Mouse (Mus musculus) thymus, adult 2 months (tissue): ENCODE data around the gene Sirt4. TPM values are rescaled to one million over a fixed set of nuclear protein-coding genes. Genes with fewer than 3 reads are reported as not detected.

ENCODE experiments used
- DNase-seq: peaks from one replicate; pipeline ENCODE4 v3.0.0; 2021
- H3K27ac ChIP-seq: fragments of 200-500 bp; 2 replicates; pipeline ENCODE4 v1.5.1; 2012; ENCODE audit warnings: low read length, control low read depth; ENCODE audit not compliant: control insufficient read depth, insufficient read depth
- H3K27me3 ChIP-seq: fragments of 200-500 bp; 2 replicates; pipeline ENCODE4 v1.6.1; 2012; ENCODE audit warnings: mild to moderate bottlenecking, low read length, moderate library complexity, mixed read lengths; ENCODE audit not compliant: control insufficient read depth, insufficient read depth
- H3K36me3 ChIP-seq: fragments of 200-500 bp; 2 replicates; pipeline ENCODE4 v1.6.1; 2012; ENCODE audit warnings: mild to moderate bottlenecking, low read length, moderate library complexity; ENCODE audit not compliant: control insufficient read depth, insufficient read depth
- H3K4me1 ChIP-seq: fragments of 200-500 bp; replicated peaks from 2 replicates; pipeline ENCODE4 v1.6.1; 2012; ENCODE audit warnings: low read length; ENCODE audit not compliant: control insufficient read depth, insufficient read depth
- H3K4me3 ChIP-seq: fragments of 200-500 bp; 2 replicates; pipeline ENCODE4 v1.5.1; 2012; ENCODE audit warnings: mild to moderate bottlenecking, low read length, control low read depth, moderate library complexity; ENCODE audit not compliant: control insufficient read depth, insufficient read depth
- CTCF ChIP-seq: fragments of 200-500 bp; IDR thresholded peaks from 2 replicates; pipeline ENCODE4 v1.5.1; 2012; ENCODE audit warnings: mild to moderate bottlenecking, control low read depth, low read length, moderate library complexity, borderline replicate concordance; ENCODE audit not compliant: control insufficient read depth, poor library complexity, insufficient read depth; ENCODE audit errors: extremely low read depth
- POLR2A ChIP-seq: fragments of 200-500 bp; IDR thresholded peaks from 2 replicates; pipeline ENCODE4 v1.6.1; 2012; ENCODE audit warnings: mild to moderate bottlenecking, low read length, control low read depth, moderate library complexity; ENCODE audit not compliant: control insufficient read depth, poor library complexity, insufficient read depth; ENCODE audit errors: extremely low read depth
- WGBS: fragments of 180-500 bp; shearing (Covaris S2); methylation state at CpG from one replicate; pipeline ENCODE4 v1.1.7; 2018; 5-methylcytosine and 5-hydroxymethylcytosine counted together
- polyA plus RNA-seq: library from polyadenylated mRNA; depleted of rRNA; stranded (reverse); fragments of >200 nt; gene quantifications from 2 replicates; pipeline ENCODE4 v1.2.3, GENCODE M21; 2012

Sirt4 gene
- polyA plus RNA-seq, 1 experiment = 48.6 TPM

DNA sequence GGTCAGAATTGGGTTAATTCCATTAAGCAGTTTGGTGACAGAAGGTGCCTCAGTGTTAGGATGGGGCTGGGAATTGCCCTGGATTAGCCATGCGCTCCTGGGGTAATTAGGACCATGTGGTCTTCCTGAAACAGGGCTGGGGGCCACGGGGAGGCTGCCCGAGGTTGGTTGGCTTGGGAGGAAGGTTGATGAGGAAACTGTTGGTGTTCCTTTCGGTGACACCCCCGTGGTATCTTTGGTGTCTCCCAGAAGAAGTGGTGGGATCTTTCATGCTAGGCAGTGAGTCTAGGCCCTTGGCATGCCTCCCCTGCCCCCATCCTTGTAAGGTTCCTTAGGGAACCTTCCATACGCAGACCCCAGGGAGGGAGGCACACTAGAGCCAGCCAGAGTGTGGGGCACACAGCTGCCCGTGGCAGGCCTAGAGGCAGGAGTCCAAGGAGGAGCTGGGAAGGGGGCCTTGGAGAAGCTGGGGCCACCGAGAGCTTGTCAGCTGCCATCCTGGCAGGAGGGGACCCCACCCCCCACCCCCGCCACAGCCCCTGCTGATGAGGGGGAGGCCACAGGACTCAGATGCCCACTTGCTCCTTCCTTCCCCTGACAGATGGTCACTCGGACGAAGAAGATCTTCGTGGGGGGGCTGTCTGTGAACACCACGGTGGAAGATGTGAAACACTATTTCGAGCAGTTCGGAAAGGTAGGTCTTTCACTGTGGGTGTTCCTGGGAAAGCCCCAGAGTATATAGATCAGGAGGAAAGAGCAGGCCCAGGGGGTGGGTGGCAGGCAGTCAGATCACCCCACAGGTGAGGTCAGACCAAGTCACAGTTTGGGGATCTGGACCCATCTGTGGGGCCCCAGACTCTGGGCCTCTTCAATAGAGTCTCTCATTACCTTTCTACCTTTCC lies 49.4 kb downstream of the Sirt4 start:
- Histone ChIP-seq H3K4me3 (no peak overlapping the region), H3K36me3 (no peaks in the 10 kb centered on the region), H3K27ac (no peak overlapping the region), H3K27me3 (peaks cover 4% of the 10 kb centered on the region; the same call in 1 of the 2 replicates), H3K4me1 (no peaks in the 10 kb centered on the region)
- no peak for TF ChIP-seq CTCF
- no peak for TF ChIP-seq POLR2A
- 74% methylated on average over 15 of the region's 15 CpGs for WGBS
- no peak for DNase-seq

DNA sequence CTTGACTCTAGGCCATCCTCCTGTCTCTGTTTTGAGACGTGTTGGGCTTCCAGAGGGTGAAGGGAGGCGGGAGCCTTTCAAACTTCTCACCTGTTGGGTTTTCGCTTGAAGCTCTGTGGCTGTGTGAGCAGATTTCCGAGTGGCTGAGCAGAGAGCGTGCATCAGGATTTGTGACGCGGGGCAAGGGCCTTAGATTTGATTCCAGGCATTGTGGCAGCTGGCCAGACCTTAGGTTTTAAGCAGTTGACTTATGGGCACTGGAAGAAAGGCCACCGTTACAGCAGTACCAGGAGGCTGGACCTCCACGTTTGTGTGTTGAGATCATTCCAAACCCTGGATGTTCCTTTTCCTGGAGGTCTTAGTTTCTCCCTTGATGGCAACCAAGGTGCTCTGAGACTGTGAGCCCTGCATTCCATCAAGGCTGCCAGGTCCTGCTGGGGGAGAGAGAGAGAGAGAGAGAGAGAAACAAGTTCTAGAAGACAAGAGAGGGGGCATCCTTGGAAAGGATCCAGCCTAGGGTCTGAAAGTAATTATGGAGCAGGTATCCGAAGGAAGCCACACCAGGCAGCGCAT lies 50.2 kb downstream of the Sirt4 start:
- H3K27ac ChIP-seq = no peak overlapping the region
- WGBS = 84% methylated on average over 11 of the region's 11 CpGs
- H3K27me3 ChIP-seq = peaks cover 10% of the 10 kb centered on the region
- no peak for DNase-seq
- H3K36me3 ChIP-seq = no peaks in the 10 kb centered on the region
- no peak overlapping the region for H3K4me3 ChIP-seq
- TF ChIP-seq CTCF (no peak), POLR2A (no peak)
- H3K4me1 ChIP-seq = no peaks in the 10 kb centered on the region; the same call in 1 of the 2 replicates

DNA sequence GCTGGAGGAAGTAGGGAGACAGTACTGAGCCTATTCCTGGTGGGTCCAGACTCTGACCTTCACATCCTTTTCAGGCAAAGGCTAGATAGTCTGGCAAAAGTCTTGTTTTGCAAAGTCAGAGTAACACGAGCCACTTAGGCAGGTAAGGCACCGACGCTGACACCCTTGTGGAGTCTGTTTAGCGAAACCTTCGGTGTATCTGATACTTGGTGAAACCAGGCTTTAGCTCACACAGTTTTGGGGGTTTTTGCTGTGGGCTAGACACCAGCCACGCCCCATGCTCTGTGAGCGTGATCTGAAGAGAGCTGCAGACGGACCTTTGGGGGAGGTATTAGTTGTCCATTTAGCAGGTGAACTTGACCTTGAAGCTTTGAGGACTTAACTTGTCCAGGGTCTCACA lies 51.3 kb downstream of the Sirt4 start:
- Histone ChIP-seq H3K27me3 (peaks cover 20% of the 10 kb centered on the region), H3K4me1 (peaks cover 2% of the 10 kb centered on the region), H3K36me3 (no peaks in the 10 kb centered on the region), H3K4me3 (no peak overlapping the region), H3K27ac (no peak overlapping the region)
- 70% methylated on average over 8 of the region's 8 CpGs for WGBS
- DNase-seq = no peak
- no peak for TF ChIP-seq POLR2A
- TF ChIP-seq CTCF = no peak

DNA sequence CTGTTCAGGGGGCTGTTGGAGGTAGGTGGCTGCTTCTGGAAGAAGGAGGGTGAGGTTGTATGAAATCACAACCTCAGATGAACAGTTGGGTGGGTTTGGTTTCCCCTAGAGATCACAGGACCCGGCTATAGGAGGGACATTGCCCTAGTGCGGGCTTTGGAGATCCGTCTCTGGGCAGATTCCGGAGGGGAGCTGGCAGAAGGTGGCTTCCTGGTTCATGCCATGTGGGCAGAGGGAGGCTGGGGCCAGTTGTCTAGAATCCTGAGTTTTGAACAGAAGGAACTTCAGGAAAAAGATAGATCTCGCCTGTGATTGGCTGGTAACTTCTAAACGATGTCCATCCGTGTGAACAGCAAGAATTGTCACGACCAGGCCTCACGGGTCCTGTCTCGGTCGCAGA lies 52.1 kb downstream of the Sirt4 start:
- WGBS = 85% methylated on average over 11 of the region's 11 CpGs
- Histone ChIP-seq H3K4me1 (peaks cover 2% of the 10 kb centered on the region), H3K36me3 (no peaks in the 10 kb centered on the region), H3K27me3 (peaks cover 20% of the 10 kb centered on the region), H3K4me3 (no peak overlapping the region), H3K27ac (no peak overlapping the region)
- DNase-seq = no peak
- TF ChIP-seq CTCF (no peak), POLR2A (no peak)

DNA sequence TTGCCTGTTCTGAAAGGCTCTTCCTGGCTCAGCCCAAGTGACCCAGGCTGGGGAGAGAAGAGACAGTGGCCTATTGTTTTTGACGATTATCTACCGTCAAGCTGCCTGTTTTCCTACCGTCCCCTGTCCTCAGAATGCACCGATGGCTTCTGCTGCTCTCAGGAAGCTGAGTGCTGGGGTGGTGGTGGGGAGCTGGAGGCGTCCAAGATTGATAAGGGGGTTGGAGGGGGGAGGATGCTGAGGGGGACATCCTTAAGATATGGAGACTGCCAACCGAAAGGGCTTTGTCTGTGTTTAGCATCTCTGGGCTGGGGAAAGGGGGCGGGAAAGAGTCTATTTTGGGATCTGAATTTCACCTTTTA lies 52.6 kb downstream of the Sirt4 start:
- Histone ChIP-seq H3K27ac (no peak overlapping the region), H3K4me1 (peaks cover 2% of the 10 kb centered on the region), H3K27me3 (peaks cover 24% of the 10 kb centered on the region), H3K36me3 (no peaks in the 10 kb centered on the region), H3K4me3 (no peak overlapping the region)
- no peak for TF ChIP-seq CTCF
- no peak for TF ChIP-seq POLR2A
- no peak for DNase-seq
- WGBS = 54% methylated on average over 7 of the region's 7 CpGs

DNA sequence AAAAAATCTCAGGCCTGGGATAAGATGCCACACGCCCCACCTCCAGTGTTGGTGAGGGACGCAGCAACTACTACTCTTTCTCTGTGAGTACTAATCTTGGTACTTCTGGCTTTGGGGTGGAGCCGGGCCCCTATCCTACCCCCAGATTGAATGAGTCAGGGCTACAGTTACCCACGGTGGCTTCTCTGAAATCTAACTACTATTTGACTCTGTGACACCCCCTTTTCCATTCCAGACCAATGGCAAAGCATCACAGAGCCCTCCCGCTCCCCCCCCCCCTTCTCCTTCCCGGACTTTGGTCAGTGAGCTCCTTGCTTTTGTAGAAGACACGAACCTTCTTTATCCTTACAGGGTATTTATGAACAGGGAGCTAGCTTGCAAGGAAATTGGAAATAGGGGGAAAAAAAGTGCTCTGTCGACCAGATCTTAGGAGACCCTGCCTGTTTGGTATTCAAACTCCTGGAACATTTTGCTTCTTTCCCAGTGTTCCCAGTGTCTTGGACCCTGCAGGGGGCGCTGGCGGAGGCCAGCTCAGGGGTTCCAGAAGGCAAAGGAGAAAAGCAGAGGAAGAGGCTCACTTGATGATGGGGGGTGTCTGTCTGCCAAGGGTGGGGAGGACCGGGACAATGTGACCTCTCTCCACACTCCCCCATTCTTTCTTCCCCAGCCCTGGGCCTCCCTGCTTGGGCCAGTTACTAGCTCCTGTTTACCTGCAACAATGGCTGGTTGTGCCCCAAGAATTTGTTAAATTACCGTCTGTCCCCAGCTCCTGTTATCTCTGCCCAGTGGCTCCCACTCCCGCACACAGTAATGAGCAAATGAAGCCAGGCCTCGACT lies 53.2 kb downstream of the Sirt4 start:
- Histone ChIP-seq H3K27me3 (peaks cover 27% of the 10 kb centered on the region), H3K27ac (no peak overlapping the region), H3K4me3 (no peak overlapping the region), H3K4me1 (peaks cover 2% of the 10 kb centered on the region), H3K36me3 (no peaks in the 10 kb centered on the region)
- WGBS = 39% methylated on average over 14 of the region's 14 CpGs
- TF ChIP-seq POLR2A (no peak), CTCF (no peak)
- DNase-seq = no peak
